Mouse (Mus musculus) layer of hippocampus, adult 18-20 months (tissue): ENCODE measurements around the gene Nek6. TPM values are rescaled to one million over a fixed set of nuclear protein-coding genes. Genes with fewer than 3 reads are reported as not detected.

ENCODE experiments used
- DNase-seq, 2 experiments: peaks; one replicate each; pipeline ENCODE4 v3.0.0; 2022; ENCODE audit warnings: low spot score in 2 of 2
- total RNA-seq, 2 experiments: library from RNA; stranded (reverse); gene quantifications; 2 replicates each; pipeline ENCODE4 v1.2.3; 2021

Gene Nek6
- total RNA-seq, 2 experiments from 2014 or later = 42.5 to 46.0 TPM

DNA sequence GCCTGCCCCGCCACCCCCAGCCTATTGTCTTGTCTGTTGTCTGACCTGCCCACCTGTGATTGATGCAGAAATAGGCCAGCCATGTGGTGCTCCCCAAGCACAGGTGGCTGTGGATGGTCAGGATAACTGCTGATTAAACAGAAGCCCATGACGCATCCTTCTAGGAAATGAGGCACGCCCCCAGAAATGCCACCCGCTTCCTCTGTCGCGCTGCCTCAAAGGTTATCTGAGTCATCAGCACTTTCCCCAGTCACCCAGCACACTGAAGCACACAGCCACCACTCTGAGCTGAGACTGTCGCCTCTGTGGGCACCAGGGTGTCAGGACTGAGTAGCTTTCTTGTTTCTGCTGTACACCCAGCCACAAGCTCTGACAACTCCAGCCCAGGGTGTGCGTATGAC is 24.9 kb downstream of the Nek6 start:
- peak; percentile 60 to 76 for DNase-seq

DNA sequence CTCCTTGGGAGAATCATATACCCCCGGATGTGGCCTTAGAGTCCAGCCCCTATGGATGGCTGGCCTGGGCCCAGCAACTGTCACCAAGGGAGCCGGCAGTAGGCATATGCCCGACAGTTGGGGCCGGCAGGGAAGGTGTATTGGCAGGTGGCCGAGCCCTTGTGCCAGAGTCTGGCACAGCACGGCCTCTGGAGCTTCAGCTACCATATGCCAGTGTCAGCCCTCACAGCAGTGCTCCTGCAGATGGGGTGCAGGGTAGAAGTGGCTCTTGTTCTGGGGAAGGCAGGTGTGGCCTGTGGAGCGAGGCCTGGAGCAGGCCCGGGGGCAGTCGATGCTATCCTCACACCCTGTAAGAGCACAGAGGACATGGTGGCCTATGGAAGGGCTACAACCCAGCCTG is 28.2 kb downstream of the Nek6 start:
- DNase-seq = no peak

DNA sequence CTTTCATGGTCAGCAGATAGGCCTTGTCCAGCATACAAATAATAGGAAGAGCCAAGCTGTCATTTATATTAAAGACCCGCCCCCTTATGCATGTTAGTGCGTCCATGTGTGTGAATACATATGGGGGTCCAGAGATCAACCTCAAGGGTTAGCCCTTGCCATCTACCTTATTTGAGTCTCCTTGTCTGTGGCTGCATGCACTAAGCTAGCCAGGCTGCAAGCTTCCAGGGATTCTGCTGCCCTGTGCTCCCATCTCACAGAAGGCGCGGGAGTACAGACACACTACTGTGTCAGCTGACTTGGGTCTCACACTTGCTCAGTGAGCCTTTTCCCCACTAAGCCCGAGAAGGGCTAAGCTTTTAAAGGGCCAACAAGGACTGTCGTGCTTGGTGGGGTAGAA is 29.2 kb downstream of the Nek6 start:
- DNase-seq = no peak

DNA sequence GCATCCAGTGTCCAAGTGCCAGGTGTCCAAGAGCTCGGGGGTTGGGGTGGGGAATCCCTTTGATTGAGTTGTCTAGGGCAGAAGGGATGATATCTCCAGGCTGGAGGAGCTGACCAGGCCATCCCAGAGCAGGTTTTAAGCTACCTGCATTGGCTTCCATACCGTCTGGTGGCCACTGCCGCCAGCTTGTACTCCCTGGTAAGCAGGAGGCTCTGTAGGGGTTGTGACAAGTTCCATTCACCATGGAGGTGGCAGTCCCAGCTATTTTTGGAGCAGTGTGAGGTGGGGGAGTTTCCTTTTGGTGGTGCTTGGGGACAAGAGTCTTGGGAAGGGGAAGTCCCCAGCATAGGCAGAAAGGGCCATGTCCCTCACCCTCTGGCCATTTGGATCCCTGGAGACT is 29.7 kb downstream of the Nek6 start:
- DNase-seq = no peak

DNA sequence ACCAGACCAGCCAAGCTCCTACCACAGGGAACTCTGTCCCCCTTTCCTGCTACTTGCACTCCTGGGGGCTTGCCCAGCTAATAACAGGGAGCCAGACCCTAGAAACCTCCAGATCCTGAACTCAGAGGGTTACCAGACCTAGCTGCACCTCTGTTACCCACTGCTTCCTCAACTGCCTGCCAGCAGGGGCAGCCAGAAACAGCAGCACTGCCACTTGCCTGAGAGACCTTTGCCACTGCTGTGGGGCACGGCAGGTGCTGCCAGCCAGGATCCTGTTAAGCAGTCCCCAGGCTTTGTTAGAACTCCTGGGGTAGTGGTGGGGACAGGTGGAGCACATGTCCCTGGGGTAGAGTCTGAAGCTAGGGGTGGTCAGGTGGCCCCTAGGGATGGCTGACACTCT is 30.1 kb downstream of the Nek6 start:
- no peak for DNase-seq

DNA sequence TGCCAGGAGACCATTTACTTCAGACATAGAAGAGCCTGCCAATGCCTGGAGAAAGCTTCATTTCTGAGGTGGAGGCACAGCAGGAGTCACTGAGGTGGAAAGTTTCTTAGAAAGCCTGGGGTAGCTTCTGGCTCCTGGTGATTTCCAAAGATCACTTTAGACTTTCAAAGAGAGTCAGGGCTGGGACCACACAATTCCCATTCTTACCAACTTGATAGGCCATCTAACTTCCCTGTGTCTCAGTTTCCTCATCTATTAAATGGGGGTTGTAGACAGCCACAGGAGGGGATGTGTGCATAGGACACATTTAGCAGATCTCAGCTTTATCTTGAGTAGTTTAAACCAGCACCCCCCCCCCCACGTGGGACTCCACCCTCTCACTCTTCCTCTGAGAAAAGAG is 30.9 kb downstream of the Nek6 start:
- DNase-seq = no peak

DNA sequence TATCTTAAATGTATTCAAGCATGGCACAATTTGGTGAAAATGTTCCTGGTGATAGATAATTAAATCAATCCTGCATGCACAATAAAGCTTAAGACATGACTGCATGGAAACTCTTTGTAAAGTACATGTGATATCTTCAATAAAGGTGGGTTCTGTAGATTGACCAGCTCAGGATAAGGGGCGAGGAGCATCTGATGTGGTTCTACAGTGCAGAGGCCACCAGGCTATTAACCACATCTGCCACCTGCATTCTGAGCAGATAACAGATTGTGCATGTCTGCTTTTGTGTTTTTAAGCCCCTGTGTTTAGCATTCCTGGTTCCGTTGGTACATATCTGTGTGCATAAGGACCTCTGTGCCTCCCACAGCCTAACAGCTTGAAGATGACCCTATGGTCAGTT is 31.7 kb downstream of the Nek6 start:
- no peak for DNase-seq

DNA sequence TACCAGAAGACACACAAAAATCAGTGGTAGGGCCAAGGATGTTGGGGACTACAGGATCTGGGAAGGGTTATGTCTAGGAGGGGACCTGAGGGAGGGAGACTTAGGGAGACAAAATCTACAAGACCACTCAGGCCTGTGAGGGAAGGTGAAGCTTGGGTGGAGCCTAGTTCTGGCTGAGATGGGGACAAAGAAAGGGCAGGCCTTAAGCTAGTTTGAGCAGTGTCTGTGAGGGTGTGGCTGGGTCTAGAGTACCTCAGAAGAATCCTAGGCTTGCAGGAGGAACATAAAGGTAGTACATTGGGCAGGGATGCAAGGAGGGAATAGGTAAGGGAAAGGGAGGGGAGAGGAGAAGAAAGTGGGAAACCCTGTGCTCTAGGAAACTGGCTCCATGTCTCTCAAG is 32.9 kb downstream of the Nek6 start:
- no peak for DNase-seq

DNA sequence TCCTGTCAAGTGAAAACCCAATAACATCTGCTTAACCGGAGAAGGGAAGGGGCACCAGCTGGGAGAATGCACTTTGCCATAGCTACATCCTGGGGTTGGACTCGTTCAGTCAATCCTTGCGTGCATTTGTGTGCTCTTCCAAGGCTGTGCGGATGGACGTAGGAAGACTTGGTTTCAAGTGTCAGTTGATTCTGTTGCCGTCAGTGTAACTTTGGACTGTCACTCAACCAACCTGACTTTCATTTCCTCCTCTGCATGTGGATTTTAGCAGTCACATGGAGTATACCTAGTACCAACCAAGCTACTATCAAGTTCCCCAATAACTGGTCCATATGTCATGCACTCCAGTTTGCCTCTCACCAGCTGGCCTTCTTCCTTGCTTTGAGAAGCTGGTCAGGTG is 33.5 kb downstream of the Nek6 start:
- DNase-seq = no peak

DNA sequence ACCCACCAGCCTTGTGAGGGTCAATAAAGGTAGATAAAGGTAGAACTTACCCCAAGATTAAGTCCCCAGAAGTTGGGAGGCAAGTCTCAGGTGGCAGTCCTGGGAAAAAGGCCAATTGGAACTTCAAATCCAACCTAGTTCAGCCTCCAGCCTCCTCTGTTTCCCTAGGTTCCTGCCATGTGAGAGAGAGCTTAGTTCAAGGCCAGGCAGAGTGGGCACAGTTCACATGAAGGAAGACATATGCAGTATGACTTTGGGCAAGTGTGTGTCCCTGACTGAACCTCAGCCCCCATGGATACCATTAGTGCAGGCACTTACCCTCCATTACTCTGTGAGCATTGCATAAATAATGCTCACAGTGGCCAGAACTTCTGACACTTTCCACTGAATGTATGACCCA is 34.3 kb downstream of the Nek6 start:
- DNase-seq = no peak

DNA sequence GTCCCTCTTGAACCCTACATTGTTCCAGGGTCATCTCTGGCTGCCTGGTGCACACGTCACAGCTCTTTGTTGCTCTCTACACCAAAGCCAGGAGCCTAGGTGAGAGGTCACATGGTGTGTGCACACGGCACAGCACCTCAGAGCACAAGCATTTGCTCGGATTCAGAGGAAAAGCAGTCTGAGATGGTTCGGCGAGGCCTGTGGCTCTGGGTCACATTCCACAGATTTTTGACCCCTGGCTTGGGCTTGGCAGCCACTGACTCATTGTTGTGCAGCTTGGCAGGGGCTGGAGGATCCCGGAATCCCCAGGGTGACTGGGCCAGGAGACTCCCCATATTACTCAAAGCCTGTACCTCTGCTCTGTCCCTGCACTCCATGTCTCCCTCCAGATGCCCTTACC is 34.8 kb downstream of the Nek6 start:
- DNase-seq = no peak

DNA sequence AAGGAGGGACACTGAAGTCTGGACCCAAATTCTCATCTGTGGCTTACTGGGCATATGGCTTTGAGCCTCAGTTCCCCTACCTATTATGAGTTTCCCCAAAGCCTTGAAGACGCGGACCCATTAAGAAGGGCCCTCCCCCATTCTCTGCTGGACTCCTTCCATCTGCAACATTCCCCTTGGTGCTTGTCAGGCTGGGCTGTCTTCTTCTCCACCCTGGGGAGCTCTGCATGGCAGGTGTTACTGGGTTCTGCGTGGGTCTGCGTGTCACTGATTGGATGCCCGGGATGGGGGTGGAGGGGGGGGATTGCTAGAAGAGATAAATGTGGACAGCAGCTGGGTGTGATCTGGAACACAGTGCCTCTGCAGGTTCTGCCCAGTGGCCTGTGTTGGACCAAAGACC is 35.3 kb downstream of the Nek6 start:
- DNase-seq = no peak

DNA sequence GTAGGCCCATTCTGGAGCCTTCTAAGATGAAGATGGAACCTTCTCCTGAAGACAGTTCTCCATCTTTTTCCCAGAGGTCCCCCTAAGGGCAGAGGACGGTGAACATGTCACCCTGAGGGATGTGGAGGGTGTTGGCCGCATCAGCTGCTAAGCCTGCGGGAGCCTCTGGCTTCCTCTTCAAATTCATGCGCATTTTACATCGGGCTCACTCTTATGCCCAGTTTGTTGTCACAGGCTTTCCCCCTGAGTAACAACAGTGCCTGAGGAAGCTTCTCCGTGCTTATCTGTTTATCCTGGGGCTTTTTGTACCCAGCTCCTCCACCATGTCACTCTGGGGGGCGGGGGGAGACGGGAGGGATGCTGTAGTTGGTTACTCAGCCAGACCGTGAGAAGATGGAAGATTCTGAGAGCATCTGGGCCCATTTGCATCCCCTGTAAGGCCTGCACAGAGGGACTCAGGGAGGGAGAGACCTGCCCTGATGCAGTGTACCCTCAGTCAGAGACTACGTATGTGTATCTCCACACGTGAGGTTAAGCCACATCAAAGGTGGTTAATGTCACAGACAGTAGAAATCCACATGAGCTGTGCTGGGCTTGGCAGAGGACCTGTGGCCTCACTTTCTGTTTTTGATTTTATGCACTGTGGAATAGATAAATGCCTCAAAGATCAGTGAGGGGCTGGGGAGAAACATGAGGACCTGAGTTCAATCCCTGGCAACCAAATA is 36.5 kb downstream of the Nek6 start:
- DNase-seq = no peak

DNA sequence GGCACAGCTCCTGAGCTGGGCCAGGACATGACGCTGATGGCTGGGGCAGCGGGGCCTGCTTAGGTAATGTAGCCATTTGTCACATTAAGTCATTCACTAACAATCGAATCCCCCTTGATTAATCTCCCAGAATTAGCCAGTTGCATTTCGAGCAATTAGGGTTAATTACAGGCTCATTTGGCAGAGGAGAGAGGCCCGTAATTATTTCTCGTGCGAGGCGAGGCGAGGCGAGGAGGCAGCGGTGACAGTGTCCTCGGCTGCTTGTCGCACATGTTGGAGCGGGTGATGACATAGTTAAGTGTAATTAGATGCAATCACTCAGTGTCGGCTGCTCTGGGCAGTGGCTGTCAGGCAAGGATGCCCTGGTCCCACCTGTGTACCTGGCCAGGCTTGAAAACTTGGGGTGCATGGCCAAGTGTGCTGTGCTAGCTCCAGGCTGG is 40.6 kb downstream of the Nek6 start:
- DNase-seq = no peak

DNA sequence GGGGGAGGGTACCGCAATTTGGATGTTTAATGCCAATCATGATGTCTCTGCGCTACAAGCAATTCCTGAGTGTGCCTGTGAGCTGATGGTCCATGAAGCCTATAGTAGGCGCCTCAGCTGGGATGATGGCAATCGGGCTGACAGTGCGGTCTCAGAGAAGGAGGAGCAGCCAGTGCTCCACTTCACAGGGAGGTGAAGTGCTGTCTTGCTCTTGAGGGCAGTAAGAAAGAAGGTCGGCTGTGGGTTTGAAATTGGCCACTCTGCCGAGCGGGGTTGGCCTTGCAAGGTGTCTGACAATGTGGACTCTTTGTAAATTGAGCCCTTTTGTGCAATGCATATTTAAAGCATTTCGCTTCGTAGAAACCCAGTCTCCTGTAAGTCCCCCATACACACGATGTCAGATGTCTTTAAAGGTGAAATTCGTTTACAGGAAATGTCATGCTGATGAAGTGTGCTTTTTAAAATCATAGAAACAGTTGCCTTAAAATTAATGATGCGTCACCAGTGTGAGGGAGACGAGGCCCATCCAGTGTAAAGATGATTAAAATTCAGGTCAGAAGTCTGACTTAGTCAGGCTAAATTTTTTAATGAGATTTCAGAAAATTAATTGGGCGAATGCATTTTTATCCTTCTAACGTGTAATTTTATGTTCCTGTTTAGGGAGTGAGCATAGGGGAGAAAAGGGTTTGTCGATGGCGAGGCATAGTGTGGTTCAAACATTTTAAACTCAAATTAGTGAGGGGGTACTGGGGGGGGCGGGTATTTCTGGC is 43.0 kb downstream of the Nek6 start:
- no peak for DNase-seq

DNA sequence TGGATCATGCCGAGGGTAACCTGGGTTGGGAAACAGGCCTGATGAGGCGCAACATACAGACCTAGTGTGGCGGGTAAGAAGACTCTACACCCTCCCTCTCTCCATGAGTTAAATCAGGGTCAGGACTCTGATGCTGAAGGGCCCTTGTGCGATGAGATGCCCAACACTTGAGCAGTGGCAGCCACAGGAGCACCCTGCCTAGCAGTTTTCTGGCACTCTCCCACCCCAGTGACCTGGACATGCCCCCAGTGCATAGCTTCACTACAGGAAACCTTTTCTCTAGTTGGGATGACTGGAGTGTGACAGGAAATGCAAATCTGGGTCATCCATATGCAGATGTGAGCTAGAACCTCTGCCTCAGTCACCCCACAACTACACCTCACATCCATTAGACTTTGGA is 44.2 kb downstream of the Nek6 start:
- no peak for DNase-seq

DNA sequence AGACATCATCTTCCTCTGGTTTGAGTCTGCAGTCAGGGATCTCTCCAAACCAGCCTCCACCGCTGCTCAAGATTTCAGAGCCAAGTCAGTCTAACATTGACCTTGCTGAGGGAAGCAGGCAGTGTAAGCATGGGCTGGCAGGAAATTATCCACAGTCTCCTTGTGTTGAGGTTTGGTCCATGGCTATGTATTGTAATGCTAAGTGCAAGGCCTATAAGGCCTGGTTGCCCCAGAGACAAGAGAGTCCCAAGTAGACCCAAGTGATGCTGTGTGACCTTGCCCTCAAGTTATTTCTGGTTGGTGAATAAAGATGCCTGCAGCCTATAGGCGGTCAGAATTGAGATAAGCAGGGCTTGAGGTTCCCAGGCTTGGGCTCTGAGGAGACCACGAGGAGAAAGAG is 45.3 kb downstream of the Nek6 start:
- no peak for DNase-seq

DNA sequence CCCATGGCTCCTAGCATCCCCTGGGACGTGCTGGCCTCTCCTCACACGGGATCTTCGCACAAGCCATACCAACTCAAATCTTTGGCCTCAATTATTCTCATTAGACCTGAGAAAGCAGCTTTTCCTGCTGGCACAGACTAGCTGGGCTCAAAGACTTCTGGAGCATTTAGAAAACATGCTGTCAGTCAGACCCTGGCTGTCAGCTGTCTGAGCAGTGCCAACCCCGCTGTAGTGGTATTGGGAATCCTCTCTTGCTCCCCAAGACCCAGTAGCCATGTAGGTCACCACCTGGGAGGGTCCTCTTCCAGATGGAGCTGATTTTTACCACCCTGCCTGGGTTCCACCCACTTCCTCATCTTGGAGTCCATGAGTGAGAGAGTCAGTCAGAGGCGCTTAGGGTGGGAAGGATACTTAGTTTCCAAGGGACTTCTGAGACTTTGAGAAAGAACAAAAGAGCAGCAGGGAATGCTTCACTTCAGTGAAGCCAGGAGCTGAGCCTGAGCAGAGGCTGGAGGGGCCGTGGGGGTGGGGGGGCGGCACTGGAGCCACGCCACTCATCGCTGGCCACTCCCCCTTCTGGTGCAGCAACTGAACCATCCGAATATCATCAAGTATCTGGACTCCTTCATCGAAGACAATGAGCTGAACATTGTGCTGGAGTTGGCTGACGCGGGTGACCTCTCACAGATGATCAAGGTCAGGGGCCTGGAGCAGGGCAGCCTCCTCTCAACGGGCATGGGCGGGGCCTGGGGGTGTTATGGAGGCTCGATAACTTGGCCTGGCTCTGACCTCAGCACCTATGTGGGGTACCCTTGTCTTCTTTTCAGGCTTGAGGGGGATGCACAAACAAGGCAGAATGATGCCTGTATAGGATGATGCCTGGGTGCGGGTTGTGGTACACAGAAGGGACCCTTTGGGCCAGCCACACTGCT is 49.1 kb downstream of the Nek6 start:
- DNase-seq = no peak

DNA sequence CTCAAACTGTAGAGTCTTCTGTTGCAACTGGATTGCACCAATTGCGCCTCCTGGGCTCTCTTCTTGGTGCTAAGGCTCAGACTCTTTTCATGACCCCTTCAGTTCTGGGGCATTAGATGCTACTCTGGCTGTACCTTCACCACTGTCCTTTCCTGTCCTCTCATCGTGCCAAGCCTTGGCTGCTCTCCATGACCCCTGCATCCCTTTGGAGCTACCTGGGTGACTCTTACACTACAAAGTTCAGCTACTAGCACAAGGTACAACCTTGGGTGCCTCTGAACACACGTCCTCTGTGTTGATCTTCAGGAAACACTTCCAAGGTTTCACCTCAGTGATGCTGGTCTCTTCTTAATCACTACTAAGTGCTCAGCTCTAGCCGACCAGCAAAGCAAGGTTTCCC is 51.2 kb downstream of the Nek6 start:
- DNase-seq = no peak

DNA sequence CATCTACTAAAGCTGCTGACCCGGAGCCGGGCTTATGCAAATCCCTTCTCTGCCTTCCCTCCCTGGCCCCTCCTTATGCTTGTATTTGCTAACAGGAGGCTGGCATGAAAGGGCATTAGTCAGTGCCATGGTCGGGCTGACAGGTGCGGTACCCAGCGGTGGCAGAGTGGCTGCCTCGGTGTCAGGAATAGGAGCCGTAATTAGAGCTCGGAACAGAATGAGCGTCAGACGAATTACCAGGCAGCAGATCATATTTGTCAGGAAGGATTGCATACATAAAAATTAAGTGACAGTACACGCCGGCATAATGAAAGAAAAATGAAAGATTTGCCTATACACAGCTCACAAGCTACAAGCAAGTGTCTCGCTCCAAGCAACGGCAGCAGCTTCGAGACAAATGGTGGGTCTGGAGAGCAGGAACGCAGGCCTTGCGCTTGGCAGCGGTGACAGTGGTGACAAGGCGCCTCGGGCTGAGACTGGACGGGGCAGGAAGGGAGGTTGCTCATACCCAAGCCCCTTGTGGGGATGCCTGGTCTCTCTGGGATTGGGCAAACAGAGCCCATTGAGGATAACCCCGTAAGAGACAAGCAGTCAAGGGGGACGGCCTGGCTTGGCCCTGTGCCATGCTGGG is 60.6 kb downstream of the Nek6 start:
- DNase-seq = no peak

DNA sequence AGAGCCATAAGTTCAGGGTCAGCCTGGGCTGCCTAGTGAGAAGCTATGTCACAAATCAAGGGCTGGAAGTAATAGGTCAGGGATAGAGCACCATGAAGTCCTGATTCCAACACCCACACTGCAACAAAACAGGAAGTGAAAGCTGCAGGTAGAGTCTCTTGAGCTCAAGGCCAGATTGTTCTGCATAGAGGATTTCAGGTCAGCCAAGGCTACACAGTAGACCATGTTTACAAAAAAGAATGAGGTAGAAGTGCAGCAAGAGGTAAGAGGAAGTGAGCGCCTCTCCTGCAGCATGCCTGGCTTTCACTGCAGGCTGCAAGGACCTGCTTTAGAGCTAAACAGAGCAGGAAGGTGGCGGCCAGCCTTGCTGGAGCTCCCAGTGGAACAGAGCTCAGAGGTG is 63.3 kb downstream of the Nek6 start:
- DNase-seq = no peak
